13 mouse cellular contexts compared by ENCODE assay signal in genomic region chr5:114416855-114417254, GRCm38 (mm10).
"Had no signal": no experiment of that assay in that cellular context is flagged by ENCODE, and none has a peak within 500 bp of the region (broad histone marks: within the 10 kb centered on the region; RNA-seq: fewer than 3 reads in every experiment).

No protein-coding gene starts in this region.

- H3K27ac ChIP-seq: limb, embryonic 13.5 days; liver, embryonic 14.5 days; midbrain, embryonic 12.5 days; neural tube, embryonic 13.5 days had no signal

- H3K4me3 ChIP-seq: limb, embryonic 13.5 days; midbrain, embryonic 12.5 days; neural tube, embryonic 13.5 days had no signal

- H3K9ac ChIP-seq: limb, embryonic 13.5 days; liver, embryonic 14.5 days; midbrain, embryonic 12.5 days; neural tube, embryonic 13.5 days had no signal

- DNase-seq: kidney, adult 8-10 months; kidney, postnatal 25 days; left cerebral cortex, postnatal 4 days; lung, adult 18-20 months; lung, postnatal 4 days; right cerebral cortex, adult 18-20 months; thymus, adult 18-20 months; thymus, postnatal 25 days had no signal

- H3K4me2 ChIP-seq: limb, embryonic 13.5 days; midbrain, embryonic 12.5 days; neural tube, embryonic 13.5 days had no signal

- H3K27me3 ChIP-seq: limb, embryonic 13.5 days; midbrain, embryonic 12.5 days; neural tube, embryonic 13.5 days had no signal

- H3K9me3 ChIP-seq: limb, embryonic 13.5 days; midbrain, embryonic 12.5 days; neural tube, embryonic 13.5 days had no signal

- ATAC-seq: midbrain, embryonic 16.5 days had no signal

- H3K4me1 ChIP-seq: limb, embryonic 13.5 days; midbrain, embryonic 12.5 days; neural tube, embryonic 13.5 days had no signal
